Mouse (Mus musculus): Measurements from ENCODE around the gene Adcy2. TPM values are rescaled to one million over a fixed set of nuclear protein-coding genes. Genes with fewer than 3 reads are reported as not detected.
A peak's percentile ranks its signal among the peaks of the same experiment; 100 is the strongest.

Adcy2 gene
- total and polyA plus RNA-seq, 3 experiments, result not detected

DNA sequence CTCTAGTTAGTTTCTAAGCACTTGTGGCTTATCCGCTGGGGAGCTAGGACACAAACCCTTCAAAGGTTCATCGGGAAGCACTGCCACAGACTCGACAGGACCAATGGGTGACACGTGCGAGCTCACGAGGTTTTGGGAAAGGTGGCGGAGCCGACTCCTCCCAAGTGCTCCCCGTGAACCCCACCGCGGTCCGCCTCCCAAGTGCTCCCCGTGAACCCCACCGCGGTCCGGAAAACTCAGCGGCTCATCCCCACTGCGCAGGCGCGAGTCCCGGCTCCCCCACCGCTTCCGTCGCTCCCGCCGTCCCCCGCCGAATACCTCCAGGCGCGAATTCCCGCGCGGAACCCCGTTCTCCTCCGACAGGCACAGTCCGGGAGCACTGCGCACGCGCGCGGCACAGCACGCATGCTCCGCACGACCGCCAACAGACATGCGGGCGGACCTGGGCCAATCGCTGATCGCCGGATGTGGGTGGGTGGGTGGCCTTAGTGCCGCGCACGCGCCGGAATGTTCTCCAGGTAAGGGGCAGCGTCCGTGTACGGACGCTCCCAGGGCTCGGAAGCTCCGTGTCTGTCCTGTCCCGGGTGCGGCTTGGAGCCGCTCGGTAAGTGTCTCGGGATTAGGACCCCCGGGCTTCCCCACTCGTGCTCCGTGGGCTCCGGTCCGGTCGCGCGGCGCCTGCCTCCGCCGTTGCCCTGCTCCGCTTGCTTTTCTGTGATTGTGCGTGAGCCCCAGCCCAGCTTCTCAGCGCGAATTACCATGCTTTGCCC, 417.4 kb downstream of the Adcy2 start, which contains the start of the genes Mtrr and Fastkd3 (continued):
- TF ChIP-seq E2F4 (IDR thresholded peaks at IDR 0.05; ENCODE audit: borderline replicate concordance, low read depth, low read length) (peak; percentile 81; the same call in 1 of the 2 replicates), MAFK (IDR thresholded peaks at IDR 0.05; ENCODE audit: borderline replicate concordance, low read depth, low read length) (no peak), MYB (IDR thresholded peaks at IDR 0.05; ENCODE audit: low read depth, low read length) (no peak), ETS1 (IDR thresholded peaks at IDR 0.05; ENCODE audit: low read depth, low read length) (no peak), TAL1 (IDR thresholded peaks at IDR 0.05; ENCODE audit: low read length) (no peak), SMC3 (IDR thresholded peaks at IDR 0.05; ENCODE audit: low read depth, low read length) (no peak), ZC3H11A (IDR thresholded peaks at IDR 0.05; ENCODE audit: low read depth, low read length) (no peak), HCFC1 (IDR thresholded peaks at IDR 0.05; ENCODE audit: low read depth, low read length) (peak; percentile 80), KAT2A (conservative IDR thresholded peaks at IDR 0.05; ENCODE audit: low read depth, low read length) (no peak; the same call in 1 of the 2 replicates), BHLHE40 (IDR thresholded peaks at IDR 0.05; ENCODE audit: borderline replicate concordance, low read depth, low read length) (peak; percentile 59; the same call in 1 of the 2 replicates), MAX (IDR thresholded peaks at IDR 0.05; ENCODE audit: low read length) (peak; percentile 93), GABPA (IDR thresholded peaks at IDR 0.05; ENCODE audit: low read depth, low read length) (no peak), SIN3A (IDR thresholded peaks at IDR 0.05; ENCODE audit: low read length) (peak; percentile 46), MXI1 (IDR thresholded peaks at IDR 0.05; ENCODE audit: low read depth, low read length) (peak; percentile 91), CTCF (IDR thresholded peaks at IDR 0.05 in 2 of 3, conservative IDR thresholded peaks at IDR 0.05 in 1 of 3; ENCODE audit: control insufficient read depth in 1 of 3, insufficient read depth in 1 of 3, low read depth in 2 of 3, low read length in 3 of 3, poor library complexity in 1 of 3, severe bottlenecking in 1 of 3) (no peak), MYC (IDR thresholded peaks at IDR 0.05; ENCODE audit: low read depth, low read length) (peak; percentile 98)

DNA sequence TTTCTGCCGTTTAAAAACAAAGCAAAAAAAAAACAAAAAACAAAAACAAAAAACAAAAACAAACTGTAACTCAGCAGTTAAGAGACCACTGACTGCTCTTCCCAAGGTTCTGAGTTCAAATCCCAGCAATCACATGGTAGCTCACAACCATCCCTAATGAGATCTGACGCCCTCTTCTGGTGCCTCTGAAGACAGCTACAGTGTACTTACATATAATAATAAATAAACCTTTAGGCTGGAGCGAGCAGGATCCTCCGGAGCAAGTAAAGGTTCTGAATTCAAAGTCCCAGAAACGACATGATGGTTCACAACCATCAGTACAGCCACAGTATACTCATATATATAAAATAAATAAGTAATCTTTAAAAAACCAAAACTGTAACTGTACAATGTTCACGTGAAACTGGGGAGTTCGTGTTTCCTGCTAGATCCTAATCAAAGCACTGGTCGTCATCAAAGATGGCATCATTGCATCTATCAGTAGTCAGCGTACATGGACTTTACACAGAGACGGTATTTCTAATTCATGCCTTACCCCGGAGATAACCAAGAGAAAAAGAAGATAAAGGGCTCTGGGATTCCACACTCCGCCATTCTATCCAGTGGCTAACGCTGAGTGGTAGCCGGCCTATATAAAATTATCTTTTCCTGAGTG, 418.1 kb downstream of the Adcy2 start:
- TF ChIP-seq ZKSCAN1 (IDR thresholded peaks at IDR 0.05; ENCODE audit: low read depth, low read length) (no peak), ELF1 (IDR thresholded peaks at IDR 0.05; ENCODE audit: low read depth, low read length) (no peak), POLR2AphosphoS2 (IDR thresholded peaks at IDR 0.05; ENCODE audit: low read length) (no peak), UBTF (IDR thresholded peaks at IDR 0.05; ENCODE audit: borderline replicate concordance, insufficient read depth, low read depth, low read length) (no peak)
- Histone ChIP-seq H3K27ac (ENCODE audit: control insufficient read depth, low read depth, low read length) (peak overlapping the region; percentile 98), H3K79me2 (ENCODE audit: control insufficient read depth, insufficient read depth, low read length, poor library complexity) (peaks cover 26% of the 10 kb centered on the region), H3K4me1 (ENCODE audit: control insufficient read depth in 1 of 2, insufficient read depth in 2 of 2, low read length in 2 of 2) (peaks cover 0 to 2% of the 10 kb centered on the region in 2 experiments; a peak in 1 of 4 replicates), H3K9me3 (replicated peaks; ENCODE audit: insufficient read depth, low read length) (no peaks in the 10 kb centered on the region), H3K9ac (ENCODE audit: control insufficient read depth, low read depth, low read length, poor library complexity, severe bottlenecking) (peak overlapping the region; percentile 97), H3K4me3 (ENCODE audit: control insufficient read depth in 1 of 2, insufficient read depth in 1 of 2, low read depth in 2 of 2, low read length in 2 of 2) (peak overlapping the region; percentile 63 to 85), H3K36me3 (ENCODE audit: control insufficient read depth in 1 of 2, insufficient read depth in 2 of 2, low read length in 2 of 2) (peaks cover 0 to 13% of the 10 kb centered on the region in 2 experiments; a peak in 3 of 4 replicates), H3K27me3 (ENCODE audit: control insufficient read depth in 1 of 2, insufficient read depth in 2 of 2, low read length in 2 of 2) (no peaks in the 10 kb centered on the region)
- peak; percentile 51 for DNase-seq (ENCODE audit: low read depth, low spot score)

Data from MEL (cell line).